Mouse (Mus musculus) kidney, adult 10 weeks (tissue): ENCODE results near the gene Prrc2a. TPM values are rescaled to one million over a fixed set of nuclear protein-coding genes. Genes with fewer than 3 reads are reported as not detected.

Experiments
- polyA plus RNA-seq: library from polyadenylated mRNA; stranded (reverse); fragments of 350-450 nt; fragmentation: Illumina TruSeq; extraction: RNeasy Lipid Tissue Mini Kit (QIAGEN cat#74804); gene quantifications from one replicate; pipeline ENCODE4 v1.2.3, GENCODE M21; 2014; ENCODE audit warnings: low read depth, low replicate concordance

Prrc2a gene
- 2.1 TPM for polyA plus RNA-seq

GRCm38 (mm10) chr17:35164568-35165450, at the start of gene Prrc2a:
Gene Prrc2a, minus strand, starts transcription at chr17:35164897.

GRCm38 (mm10) chr17:35204494-35205379, 40.0 kb upstream of the Prrc2a start, which contains the start of gene Lta:
Gene Lta, minus strand, starts transcription at chr17:35205351.

DNA sequence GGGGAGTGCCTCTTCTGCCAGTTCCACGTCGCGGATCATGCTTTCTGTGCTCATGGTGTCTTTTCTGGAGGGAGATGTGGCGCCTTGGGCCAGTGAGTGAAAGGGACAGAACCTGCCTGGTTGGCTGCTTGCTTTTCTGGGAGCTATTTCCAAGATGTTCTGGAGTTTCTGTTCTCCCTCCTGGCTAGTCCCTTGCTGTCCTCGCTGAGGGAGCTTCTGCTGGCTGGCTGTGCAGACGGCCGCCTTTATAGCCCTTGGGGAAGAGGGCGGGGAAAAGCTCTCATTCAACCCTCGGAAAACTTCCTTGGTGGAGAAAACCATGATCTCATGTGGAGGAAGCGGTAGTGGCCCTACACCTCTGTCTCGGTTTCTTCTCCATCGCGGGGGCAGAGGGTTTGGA, 37.1 kb upstream of the Prrc2a start, which contains the start of gene Tnf:
Gene Tnf, minus strand, starts transcription at position 221 of the 400 bp plus-strand sequence.

DNA sequence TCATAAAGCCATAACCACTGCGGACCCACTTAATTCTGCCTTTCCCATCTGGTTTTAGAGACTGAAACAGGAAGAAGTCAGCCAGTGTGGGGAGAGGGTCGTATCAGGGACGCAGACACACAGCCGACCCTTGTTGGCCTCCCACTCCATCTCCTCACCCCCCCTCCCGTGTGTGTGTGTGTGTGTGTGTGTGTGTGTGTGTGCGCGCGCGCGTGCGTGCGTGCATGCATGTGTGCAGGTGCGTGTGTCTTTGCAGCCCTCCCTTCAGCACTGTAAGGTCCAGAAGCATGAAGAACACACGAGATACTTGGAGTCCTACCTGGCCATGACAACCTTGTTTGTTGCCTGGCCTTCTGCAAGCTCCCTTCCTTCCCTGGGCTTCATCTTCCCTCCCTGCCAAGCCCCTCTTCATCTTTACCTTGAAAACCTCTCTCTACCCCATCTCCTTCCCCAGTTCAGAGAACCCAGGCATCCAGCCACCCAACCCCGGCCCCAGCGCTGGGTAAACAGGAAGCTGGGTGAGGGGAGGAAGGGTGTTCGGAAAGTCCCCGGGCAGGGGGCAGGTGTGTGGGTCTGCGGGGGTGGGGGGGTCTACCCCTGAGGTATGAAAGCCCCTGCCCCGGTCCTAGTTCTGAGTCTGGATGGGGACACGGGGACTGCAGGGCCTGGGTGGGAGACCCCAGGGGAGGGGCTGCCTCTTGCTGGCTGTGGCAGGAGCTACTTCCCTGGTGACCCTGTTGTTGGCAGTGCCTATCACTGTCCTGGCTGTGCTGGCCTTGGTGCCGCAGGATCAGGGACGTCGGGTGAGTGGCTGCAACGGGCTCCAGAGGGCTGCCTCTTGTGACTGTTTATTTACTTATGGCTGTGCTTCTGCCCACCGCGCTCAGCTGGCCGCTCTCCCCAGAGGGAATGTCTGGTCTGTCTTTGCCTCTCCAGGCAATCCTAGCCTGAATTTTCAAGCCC, 29.5 kb upstream of the Prrc2a start, which contains the start of gene Ltb:
Gene Ltb, plus strand, starts transcription at position 559 of the 963 bp plus-strand sequence.

GRCm38 (mm10) chr17:35187959-35188610, 23.4 kb upstream of the Prrc2a start, which contains the start of gene Lst1:
Gene Lst1, minus strand, starts transcription at chr17:35188439.

GRCm38 (mm10) chr17:35175968-35176367, 11.3 kb upstream of the Prrc2a start, which contains the start of gene Aif1:
Gene Aif1, minus strand, starts transcription at chr17:35176068.

GRCm38 (mm10) chr17:35134801-35135590, 29.7 kb downstream of the Prrc2a start, which contains the start of gene Bag6:
Gene Bag6, plus strand, starts transcription at chr17:35135178.

DNA sequence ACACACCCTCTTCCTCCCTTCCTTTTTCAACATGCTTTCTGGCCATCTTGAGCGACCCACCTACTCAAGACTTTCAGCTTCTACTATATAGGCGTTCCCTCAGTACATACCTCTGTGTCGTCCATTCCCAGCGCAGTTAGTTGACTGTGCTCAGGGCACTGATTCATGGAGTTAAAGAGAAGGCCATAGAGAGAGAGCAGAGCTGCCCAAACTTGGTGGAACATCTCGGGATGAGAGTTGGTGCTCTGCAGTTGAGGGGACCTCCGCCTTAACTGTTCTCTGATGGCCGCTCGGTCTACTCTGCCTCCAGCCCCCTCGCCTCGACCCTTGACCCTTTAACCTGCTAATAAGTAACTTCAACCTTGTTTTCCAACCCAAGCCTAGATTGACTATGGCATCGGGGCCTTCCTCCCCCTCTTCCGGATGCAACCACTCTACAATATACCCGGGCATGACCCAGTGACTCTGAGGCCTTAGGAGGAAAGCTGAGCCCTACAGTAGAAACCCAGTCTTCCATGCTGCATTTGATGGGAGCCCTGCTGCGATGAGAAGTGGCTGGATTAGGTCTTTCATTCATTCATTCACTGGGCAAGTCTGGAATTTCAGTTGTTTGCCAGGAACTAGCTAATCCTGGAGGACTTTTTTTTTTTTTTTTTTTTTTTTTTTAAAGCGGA, 33.1 kb downstream of the Prrc2a start, which contains the start of gene Apom:
Gene Apom, minus strand, starts transcription at position 551 of the 674 bp plus-strand sequence.

DNA sequence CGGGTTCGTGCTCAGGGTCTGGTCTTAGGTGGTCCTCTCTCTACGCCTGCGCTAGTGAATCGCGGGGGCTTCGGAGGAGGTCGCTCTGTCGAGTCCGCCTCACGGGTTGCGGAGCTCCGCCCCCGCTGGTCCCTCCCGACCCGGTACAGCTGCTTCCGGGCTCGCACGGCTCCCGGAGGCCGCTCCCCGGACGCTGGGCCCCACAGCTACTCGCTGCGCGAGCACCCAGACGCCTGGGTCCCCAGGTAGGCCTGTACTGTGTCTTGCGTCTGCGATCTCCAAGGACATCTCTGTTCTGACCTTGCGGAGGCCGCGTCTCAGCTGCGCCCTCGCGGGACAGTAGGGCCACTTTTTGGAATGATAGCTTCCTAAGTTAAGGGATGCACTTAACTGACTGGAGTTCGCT, 38.5 kb downstream of the Prrc2a start, which contains the start of gene D17H6S53E:
Gene D17H6S53E, plus strand, starts transcription at position 168 of the 406 bp plus-strand sequence.

DNA sequence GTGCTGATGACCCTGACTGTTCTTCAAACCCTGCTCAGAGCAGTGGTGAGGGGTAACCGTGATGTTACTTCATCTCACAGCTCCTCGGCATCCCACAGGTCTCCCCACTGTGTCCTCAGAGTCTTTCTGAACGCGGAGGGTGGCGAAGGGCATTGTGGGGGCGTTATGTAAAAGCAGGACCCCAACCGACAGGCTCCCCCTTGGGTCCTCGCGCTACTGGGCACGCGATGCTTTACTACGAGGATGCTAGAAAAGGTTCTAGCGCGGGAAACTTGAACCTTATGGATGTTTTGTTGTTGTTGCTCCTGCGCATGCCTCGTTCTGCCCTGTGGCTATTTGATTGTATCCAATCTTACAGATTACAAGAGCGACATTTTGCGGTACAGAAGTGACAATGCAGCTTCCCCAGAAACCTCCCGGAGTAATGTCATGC, 42.8 kb downstream of the Prrc2a start, which contains the start of gene Csnk2b:
Gene Csnk2b, minus strand, starts transcription at position 183 of the 433 bp plus-strand sequence.

GRCm38 (mm10) chr17:35121143-35121799, 43.4 kb downstream of the Prrc2a start, which contains the start of gene Gpank1:
Gene Gpank1, plus strand, starts transcription at chr17:35121455.

DNA sequence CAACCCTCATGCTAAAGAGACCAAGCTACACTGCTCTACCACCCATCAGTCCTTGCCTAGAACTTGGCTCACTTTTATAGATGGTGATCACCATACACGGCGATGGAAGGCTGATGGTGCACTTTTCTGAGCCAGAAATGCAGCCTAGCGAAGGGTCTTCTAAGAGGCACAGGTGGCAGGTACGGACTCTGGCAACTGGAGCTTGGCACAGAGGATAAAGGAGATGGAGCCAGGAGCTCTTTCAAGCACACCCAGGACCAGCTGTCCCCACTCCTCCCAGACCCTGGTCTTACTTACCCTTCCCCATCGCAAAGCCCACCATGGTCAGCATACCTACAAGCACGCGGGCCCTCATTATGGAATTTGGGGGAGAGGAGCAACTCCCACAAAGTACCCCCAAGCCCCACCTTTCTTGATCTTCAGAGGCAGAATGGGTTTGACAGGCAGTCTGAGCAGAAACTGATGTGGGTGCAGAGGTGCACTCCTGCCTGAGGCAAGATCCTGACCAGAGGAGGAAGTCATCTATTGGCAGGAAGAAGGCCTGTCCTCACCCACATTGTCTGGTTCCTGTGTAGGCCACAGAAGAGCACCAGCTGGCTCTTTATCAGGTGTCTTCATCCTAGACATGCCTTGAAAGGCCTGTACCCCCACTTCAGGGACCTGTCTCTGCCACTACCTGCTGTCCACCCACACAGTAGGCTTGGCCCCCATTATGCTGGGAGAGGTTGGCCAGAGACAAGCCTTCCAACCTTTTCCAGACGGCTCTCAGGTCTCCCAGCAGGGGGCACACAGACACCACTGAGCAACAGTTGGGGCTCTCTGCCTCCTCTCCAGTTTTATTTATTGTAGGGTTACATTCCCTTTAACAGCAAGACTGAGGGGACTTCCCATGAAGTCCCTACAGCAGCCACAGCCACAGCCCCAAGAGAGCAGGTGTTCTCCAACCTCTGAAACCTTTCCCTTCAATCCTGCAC, 49.4 kb downstream of the Prrc2a start, which contains the start of gene Ly6g5b:
Gene Ly6g5b, minus strand, starts transcription at position 383 of the 974 bp plus-strand sequence.

GRCm38 (mm10) chr17:35108097-35108496, 56.6 kb downstream of the Prrc2a start, which contains the start of gene Ly6g5c:
Gene Ly6g5c, plus strand, starts transcription at chr17:35108279.

